Mouse (Mus musculus) urinary bladder, postnatal 25 days (tissue): ENCODE measurements around the gene Tnmd.

Experiments used
- DNase-seq: peaks from one replicate; pipeline ENCODE4 v3.0.0; 2022; ENCODE audit warnings: low spot score

Tnmd gene

DNA sequence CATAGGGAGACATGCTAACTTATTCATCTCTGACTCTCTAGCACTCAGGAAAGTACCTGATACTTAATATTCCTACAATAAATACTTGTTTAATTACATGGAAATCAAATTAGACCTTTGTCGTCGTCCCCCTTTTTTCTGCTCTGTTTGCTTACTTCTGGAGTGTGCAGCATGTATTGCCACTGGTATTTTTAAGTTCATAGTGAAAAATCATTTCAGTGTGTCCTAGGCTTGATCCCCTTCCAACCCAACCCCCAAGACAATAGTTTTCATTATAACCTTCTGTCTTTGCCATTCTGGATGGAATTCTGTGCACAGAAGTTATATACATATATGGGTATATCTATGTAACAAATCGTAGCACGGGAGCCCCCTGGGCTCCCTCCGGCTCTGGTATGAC lies at the start of gene Tnmd:
Tnmd (plus strand) TSS at position 301 of the 400 bp plus-strand sequence.
- no peak for DNase-seq

DNA sequence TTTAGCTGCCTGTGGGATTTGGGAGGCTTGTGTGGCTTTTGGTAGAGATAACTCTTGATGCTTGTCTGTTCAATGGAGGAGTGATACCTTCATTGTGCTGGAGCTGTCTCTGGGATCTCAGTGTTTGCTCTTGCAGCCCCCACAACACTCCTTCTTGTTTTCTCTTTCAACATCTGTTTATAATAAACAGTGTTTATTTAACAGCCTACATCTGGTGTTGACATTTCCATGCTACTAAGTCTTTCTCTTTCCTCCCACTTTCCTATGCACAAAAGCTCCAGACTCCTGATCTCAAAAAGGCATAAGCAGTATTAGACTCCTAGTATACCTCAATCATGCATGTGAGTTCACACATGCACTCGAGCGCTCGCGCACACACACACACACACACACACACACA lies 2.9 kb downstream of the Tnmd start:
- no peak for DNase-seq

DNA sequence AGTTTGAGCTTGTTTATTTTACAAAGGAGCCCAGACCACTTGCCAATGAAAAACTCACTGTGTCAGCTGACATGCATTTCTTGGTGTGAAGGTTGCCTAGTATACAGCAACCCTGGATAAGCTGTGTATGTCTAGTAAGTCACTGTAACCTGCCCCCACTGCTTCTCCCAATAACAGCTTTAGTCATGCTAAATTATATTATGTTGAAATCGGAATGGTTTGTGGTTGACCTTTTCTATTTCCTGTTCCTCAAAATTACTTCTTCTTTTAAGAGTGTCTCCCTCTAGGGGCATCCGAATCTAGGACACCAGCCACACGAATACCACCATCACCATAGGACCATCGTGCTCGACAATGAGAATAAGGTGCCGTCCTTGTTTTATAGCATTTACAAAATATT lies 19.0 kb downstream of the Tnmd start:
- DNase-seq, result no peak

DNA sequence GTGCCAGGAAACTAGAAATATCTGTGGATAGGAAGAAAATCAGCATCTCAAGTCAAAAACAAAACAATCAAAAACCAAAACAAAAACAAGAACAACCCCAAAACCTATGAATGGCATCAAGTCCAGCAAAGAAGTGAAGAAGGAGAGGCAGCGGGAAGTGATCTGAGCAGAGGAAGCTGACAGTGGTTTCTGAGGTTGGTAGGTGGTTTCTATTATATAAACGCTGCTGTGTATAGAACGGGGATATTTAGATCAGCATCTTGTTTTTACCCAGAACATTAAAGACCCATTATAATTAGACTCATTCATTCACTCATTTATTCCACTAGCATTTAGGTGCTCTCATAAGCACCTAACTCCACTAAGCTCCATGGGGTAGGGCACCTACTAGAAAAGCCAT lies 36.5 kb downstream of the Tnmd start:
- no peak for DNase-seq

DNA sequence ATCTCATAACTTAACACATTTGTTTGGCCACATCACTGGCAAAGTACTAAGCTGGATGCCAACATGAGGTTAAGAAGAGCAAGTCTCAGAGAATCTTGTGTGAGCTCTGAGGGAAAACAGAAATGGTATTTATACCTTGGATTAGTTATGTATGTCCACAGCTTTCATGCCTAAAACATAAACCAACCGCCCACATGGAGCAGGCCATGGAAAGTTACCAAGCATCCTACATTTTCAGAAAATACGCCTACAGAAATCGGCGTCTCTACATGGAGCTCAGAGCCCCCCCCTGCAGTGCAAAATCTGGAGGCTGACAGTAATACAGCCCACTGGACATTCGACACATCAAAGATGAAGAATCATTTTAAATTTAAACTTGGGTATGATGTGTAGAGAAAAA lies 37.3 kb downstream of the Tnmd start:
- no peak for DNase-seq

DNA sequence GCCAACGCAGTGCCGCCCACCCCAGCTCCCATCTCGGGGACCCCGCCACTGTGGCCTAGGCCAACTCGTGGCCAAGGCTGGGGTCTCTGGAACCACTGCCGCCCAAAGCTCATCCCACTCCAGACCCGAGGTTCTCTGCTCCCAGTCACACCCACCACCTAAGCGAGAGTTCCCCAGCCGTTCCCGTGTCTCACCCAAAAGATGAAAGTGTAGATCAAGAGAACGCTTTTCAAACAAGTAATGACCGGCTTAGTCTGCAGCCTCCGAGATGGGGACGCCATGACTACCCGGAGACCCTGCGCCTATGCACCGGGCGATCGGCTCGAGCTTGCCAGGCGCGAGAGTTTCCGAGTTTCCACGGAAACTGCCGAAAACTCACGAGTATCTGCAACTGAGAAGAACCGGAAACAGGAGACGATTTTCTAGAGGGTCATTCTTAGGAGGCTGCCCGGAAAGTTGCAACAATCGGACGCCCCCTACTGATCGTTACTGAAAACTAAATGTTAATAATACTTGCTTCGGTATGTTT lies 47.3 kb downstream of the Tnmd start, which contains the start of gene Tspan6:
Tspan6 (minus strand) TSS at position 416 of the 529 bp plus-strand sequence.
- peak; percentile 57 for DNase-seq

DNA sequence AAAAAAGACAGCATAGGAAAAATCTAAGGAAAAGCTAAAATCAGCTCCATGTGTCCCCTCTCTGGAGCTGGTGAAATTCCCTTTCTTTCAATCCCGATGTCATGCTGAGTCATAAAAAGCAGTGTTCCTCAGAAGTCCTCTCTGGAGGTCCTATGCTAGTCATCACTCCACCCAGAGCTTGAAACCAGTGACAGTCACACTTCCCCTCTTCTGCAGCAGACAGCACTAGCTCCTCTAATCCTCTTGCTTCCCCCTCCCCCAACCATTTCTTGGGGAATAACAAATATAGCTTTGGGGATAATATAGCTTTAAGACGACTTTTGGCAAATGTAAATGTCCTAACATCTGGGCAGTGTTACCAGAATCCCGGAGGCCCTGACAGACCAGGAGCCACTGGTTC lies 57.5 kb downstream of the Tnmd start, which contains the start of gene Srpx2:
Srpx2 (plus strand) TSS at position 166 of the 400 bp plus-strand sequence.
- no peak for DNase-seq

DNA sequence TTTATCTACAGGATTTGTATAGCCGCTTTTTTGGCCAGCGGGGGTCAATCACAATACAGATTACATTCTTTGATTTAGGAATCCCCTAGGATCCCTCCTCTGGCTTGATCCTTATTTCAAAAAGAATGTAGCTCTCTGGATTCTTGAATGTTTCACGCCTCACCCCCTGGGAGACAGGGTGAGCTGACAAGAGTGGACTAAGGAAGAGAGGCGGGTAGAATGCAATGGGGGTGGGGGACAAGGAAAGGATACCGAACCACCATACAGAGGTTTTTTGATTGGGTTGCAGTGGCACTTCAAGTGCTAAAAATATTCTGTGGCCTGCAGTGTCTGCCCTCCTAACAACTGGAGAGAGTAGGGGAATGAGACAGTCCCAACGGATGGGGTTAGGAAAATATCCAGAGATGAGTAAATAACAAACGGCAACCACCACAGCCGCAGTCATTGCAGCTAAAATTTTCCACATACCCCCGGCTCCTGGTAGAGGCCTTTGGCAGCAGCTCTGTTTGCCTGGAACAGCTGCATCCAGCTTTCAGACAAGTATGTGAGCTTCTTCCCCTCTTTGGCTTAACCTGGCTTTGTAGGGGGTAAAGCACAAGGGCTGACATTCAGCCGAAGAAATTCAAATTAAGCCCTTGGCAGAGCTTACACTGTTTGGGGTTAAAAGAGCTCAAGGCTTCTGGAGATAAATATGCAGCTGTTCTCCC lies 60.8 kb downstream of the Tnmd start:
- DNase-seq, result no peak

DNA sequence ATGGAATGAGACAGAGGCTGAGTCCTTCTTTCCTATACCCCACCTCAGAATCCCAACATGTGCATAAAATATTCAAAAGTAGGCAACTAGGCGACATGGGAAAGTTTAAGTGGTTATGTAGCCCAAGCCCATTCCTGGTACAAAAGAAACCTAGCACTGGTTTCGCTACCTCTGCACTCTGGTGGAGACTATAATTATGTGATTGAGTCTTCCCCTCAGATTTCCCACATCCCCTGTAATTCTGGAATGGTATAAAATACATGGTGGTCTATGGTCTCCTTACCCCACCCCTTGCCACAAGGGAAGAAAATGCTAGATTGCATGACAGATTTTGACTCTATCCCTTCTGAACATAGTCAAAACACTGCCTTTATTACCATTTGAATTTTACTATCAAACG lies 62.2 kb downstream of the Tnmd start:
- DNase-seq, result no peak

DNA sequence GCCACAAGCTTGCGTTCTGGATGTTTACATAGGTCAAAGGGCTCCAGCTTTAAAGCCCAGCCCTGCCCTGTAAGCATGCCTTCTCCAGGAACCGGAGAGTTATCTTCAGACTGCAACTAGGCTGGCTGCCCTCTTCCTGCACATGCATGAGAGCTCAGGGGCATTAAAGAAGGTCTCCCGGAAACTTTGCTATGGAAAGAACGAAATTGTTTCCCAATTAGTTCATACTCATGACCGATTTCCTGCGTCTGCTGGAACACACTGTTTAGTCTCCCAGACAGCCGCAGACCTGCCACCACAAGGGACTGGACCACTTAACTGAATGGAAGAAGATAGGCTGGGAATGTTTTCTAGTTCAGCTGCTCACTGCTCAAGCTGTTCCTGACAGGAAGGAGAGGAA lies 63.4 kb downstream of the Tnmd start:
- DNase-seq, result no peak
